Mouse (Mus musculus) T-cell, adult 2 months (primary cell): Measurements from ENCODE around the gene Rgl1.
A peak's percentile ranks its signal among the peaks of the same experiment; 100 is the strongest.
"Not testable (repeated sequence)": the region's sequence is repeated elsewhere in the genome, so short reads cannot be mapped to it uniquely, and the experiment has no call there.

Experiments used
- DNase-seq: peaks from one replicate; pipeline ENCODE4 v3.0.0; 2022; ENCODE audit warnings: low spot score

Gene Rgl1

GRCm38 (mm10) chr1:152785446-152785845 lies 19.3 kb upstream of the Rgl1 start:
- not testable (repeated sequence) for DNase-seq

DNA sequence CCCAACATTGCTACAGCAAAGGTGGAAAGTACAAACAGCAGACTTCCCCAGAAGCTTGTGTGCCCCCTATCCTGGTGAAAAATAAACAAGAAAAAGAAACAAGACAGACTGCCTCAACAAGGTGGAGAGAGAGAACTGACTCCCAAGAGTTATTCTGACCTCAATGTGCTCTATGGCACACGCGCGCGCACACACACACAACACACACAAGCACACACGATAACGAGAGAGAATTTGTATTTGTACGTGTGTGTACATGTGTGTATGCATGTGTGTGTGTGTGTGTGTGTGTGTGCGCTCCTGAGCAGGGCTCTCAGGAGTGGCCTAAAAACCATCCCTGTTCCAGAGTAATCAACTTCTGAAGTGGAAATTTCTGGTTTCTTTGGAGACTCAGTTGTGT lies 18.5 kb upstream of the Rgl1 start:
- DNase-seq: no peak

- peak; percentile 41 for DNase-seq
Observed at GRCm38 (mm10) chr1:152779071-152779737, 13.1 kb upstream of the Rgl1 start.

- DNase-seq: not testable (repeated sequence)
Observed at GRCm38 (mm10) chr1:152774601-152775000, 8.4 kb upstream of the Rgl1 start.

DNA sequence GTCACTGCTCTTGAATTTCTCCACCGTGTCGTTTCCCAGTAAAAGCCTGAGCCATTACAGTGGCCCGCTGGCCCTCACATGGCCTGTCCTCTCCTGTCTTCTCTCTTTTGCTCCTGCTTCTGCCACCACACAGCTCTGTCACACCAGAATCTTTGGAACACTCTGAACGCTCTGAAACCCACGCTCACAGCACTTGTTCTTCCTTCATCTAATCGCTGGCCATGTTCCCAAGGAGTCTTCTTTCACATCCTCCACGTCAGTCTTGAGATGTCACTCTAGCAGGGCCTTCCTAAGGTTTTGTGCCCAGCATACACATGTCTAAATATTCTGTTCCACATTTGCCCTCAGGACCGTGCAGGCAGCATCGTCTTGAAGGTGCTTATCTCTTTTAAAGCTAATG lies 4.9 kb upstream of the Rgl1 start:
- no peak for DNase-seq

GRCm38 (mm10) chr1:152767749-152768488 lies 1.8 kb upstream of the Rgl1 start:
- DNase-seq: peak; percentile 84

DNA sequence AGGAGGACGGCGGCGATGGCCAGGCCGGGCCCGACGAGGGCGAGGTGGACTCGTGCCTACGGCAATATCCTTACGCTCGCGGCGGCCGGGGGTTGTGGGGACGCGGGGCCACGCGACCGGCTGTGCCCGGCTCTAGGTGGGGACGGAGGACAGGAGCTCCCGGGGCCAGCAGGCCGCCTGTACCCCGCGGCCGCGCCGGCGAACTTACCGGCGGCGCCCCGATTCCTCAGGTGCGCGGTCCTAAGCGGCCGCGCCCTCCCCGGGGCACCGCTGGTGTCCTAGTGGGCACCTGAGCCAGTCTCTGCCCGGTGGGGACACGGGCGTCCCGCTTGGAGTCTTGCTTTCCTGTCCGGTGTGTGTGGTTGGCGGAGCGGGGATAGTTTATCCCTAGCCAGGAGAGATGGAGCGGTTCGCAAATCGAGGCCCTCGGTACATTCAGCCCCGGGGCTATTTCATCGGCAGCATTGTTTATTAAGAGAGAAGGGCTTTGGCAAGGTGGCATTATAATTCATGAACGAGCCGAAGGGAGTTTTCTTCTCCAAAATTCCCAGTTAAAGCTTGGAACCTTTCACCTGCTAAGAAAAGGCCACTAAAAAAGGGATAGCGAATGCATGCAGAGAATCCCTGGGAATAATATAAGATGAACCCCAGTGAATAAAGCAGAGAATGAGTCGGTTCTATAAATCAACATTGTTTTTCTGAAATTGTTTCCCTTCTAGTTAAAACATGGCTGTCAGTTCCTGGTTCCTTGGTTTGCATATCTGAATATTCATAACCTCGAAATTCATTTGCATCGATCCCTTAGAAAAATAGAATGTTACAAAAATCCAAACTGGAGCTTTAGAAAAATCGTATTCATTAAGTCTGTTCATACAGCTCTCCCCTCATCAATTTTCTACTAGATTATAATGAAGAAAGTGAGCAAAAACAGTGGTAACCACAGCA lies 925 bp upstream of the Rgl1 start:
- peak; percentile 2 for DNase-seq

DNA sequence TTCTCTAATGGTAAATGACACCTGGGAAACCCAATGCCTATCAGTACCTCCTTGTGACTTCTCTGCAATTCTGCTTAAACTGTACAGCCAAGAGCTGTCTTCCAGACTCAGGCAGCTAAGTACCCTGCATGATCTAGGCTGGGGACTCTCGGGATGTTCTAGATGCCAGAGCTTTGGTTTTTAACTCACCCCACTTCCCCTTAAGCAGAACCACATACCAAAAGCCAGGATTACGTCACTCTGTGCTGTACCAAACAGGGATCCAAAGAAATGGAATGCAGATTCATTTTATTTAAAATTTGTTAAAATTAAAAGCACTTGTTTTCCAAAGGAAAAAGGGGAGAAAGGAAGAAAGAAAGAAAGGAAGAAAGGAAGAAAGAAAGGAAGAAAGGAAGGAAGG lies 4.4 kb downstream of the Rgl1 start:
- no peak for DNase-seq

GRCm38 (mm10) chr1:152750312-152750965 lies 15.7 kb downstream of the Rgl1 start, which contains the start of gene Apobec4:
TSS of gene Apobec4 (plus strand) at chr1:152750551.
- no peak for DNase-seq

GRCm38 (mm10) chr1:152749276-152749675 lies 16.9 kb downstream of the Rgl1 start:
- no peak for DNase-seq

GRCm38 (mm10) chr1:152746426-152746825 lies 19.7 kb downstream of the Rgl1 start:
- peak; percentile 46 for DNase-seq

DNA sequence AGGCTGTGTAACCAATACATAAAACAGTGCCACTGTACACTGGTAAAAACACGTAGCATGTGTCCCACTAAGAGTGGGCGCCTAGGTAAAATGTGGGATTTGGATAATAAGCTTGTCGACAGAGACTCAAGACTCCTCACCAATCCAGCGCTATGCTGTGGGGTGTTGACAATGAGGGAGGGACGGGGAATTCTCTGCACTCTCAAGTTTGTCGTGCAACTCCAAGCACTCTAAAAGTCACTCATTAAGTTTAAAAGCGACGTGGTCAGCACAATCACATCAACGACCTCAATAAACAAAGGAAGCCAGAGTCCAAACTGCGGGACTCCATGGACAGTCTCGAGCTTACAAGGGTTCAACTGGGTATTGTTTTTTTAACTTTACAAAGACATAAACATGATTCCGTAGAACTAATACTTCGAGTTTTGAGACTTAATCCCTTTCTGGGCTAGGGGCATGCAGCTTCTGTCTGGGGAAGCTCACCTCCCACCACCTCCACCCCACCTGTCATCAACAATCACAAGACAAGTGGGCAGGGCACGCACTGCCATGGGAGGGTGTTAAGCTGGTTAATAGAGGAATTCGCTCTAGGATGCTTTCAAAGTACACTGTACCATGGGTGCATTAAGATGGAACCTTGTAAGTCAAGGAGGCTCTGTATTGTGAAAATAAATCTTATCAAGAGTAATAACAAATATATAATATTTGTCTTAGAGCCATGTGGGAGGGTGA lies 22.9 kb downstream of the Rgl1 start:
- no peak for DNase-seq

- DNase-seq: no peak
Observed at GRCm38 (mm10) chr1:152739374-152739773, 26.8 kb downstream of the Rgl1 start.

DNA sequence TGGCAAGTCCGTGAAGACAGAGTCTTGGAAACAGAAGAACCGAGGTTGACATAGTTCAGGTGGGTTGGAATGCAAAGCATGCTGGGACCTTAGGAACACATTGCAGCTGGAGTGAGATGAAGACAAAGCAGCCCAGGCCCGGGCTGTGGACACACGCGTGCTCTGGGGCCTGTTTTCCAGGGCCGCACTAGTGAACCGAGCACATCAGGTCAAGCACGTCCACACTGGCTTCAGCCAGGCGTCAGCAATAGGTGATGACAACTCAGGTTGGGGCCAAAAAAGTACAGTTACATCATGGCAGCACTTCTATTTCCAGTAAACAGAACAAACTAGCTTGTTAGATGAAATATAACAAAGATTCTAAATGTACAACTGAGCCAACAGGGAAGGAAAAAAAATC lies 27.4 kb downstream of the Rgl1 start:
- DNase-seq: no peak

GRCm38 (mm10) chr1:152727604-152728236 lies 38.4 kb downstream of the Rgl1 start:
- DNase-seq: no peak

- no peak for DNase-seq
Observed at GRCm38 (mm10) chr1:152726095-152726494, 40.1 kb downstream of the Rgl1 start.

GRCm38 (mm10) chr1:152724286-152724685 lies 41.9 kb downstream of the Rgl1 start:
- no peak for DNase-seq

- no peak for DNase-seq
Observed at GRCm38 (mm10) chr1:152721535-152722198, 44.5 kb downstream of the Rgl1 start.

GRCm38 (mm10) chr1:152720969-152721368 lies 45.2 kb downstream of the Rgl1 start:
- no peak for DNase-seq

GRCm38 (mm10) chr1:152718200-152718599 lies 48.0 kb downstream of the Rgl1 start:
- DNase-seq: no peak
